Mouse (Mus musculus): ENCODE measurements at regions not wholly inside any gene's neighbourhood (a gene's known extent, or its start where the extent isn't known, plus 50 kb on each side); places are given as distances from the start of the nearest gene placed in this dataset.

DNA sequence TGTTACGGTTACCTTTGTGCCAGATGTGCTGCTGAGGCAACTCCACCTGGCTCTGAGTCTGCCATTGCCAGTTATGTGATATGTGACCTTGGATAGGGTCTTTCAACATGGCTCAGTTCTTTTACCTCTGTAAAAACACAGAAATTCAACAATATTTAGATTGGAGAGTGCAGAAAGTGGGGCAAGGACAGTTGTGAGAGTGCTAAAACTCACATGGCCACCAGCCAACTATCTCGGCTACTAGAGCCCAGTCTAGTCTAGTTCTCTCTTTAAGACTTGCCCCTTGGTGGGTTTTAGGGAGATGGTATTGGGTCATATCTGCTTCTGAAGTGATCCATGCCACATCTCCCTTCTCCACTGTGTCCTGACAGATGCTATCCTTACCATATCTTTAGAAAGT is 233.0 kb downstream of the Phf14 start:
- DNase-seq = no peak

- DNase-seq = no peak
Observed at GRCm38 (mm10) chr6:12145216-12145615, 237.6 kb downstream of the Phf14 start.

GRCm38 (mm10) chr6:12150613-12151333 is 243.2 kb downstream of the Phf14 start:
- no peak for DNase-seq

DNA sequence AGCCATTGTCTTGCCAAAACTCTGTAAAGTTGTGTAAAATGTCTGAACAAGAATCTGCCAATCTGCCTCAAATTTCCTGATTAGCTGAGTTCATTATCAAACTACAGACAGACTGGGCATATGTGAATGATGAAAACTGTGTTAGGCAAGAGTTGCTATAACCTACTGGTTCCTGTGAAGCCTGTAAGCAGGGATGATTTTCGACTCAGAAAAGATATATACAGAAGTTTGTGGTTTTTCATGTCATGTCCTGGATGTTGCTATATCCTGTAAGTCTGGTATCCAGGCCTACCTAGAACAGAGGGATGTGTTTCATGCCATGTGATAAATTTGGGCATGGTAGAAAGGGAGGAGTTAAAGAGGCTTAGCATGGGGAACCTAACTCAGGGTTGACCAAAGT is 256.4 kb downstream of the Phf14 start:
- no peak for DNase-seq

DNA sequence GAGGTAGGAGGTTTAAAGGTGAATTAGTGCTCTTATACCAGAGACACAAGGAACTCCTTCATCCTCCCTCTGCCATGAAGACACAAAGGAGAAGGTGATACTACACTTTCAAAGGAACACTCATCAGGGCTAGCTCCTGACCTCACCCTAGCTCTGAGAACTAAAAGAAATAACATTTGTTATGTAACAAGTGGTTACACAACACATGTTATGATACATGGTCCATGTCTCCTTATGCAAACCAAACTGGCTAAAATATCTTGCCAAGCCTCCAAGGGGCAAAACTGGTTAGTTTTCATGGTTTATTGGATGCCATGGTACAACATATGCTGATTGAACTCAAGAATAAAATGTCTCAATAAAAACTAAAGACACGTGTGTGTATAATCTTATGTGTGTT is 260.9 kb downstream of the Phf14 start:
- DNase-seq = no peak

DNA sequence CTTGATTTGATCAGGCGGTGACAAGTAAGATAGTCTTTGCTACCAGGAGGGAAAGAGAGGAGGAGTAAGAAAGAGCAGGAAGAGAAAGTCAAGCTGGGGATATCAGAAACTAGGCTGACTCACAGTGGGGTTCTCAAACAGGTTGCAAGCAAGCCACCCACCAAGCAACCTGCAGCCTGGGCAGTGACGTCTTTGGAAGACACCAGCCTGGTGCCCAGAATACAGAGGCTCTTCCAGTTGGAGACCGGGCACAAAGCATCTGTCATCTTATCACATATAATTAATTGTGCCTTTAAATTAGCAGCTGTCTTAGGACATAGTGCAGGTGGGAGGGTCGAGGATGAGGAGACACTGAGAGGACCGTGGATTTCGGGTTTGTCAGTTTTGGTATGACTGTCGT is 261.8 kb downstream of the Phf14 start:
- DNase-seq = no peak

DNA sequence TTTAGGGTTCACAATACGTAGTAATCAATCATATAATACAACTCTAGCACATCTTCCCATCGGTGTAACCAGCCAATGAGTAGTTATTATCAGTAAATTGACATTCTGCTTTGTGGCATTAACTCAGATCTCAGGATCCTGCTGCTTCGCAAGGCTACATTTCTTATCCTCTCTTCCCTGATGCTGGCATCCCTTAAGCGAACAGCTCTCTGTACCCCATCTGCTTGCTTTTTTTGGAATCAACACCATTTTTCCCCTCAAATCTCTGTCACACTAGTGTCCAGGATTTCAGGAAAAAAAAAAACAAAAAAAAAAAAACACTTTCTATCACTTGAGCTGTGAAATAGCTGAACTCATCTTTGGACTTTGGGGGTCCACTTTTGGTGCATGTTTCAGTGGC is 263.1 kb downstream of the Phf14 start:
- no peak for DNase-seq

GRCm38 (mm10) chr6:12171189-12171588 is 263.6 kb downstream of the Phf14 start:
- DNase-seq = no peak

DNA sequence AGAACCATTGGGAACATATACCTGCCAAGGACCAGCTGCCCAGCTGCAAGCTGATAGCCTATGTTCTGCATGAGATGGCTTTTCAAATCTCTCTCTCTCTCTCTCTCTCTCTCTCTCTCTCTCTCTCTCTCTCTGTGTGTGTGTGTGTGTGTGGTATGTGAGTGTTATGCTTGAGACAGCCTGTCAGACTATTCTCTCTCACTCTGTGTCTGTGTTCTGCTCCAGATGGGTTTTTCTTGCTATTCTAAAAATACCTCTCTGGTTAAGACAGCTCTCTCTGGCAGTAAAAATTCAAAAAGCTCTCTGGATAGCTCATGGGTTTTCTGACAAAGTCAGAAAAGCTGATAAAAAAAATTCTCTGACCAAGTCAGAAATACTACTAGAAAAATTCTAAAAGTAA is 270.4 kb downstream of the Phf14 start:
- no peak for DNase-seq

DNA sequence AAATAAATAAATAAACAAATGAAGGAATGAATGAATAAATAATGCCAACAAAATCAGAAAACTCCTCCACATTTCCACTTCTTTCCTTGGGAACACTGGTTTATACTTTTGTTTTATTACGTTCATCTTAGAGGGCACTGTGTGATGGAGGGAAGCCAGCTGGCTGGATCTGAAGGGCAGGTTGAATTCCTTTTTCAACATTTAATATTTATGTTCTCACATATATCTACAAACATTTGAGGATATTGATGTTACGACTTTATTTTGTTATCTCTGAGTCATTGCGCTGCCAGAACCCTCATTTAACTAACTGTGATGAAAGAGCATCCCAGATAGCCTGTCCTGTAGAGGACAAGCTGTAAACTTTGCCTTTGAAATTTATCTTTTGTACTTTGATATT is 273.3 kb downstream of the Phf14 start:
- no peak for DNase-seq

DNA sequence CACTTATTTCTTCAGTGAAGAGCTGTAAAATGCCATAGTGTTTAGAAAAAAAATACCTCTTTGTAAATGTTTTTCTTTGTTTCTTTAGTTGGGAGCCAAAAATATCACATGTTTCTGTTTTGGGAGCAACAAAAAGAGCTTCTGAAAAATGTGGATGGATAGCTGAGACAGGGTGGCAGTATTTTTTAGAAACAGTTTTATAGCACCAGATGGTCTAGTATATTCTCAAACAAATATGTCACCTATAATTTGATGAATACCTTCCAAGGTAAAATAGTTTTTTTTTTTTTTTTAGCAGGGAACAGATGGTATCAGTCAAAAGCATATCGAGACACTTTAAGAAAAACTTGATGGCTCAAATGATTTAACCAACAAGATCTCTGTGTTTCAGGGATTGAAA is 302.6 kb downstream of the Phf14 start:
- no peak for DNase-seq

DNA sequence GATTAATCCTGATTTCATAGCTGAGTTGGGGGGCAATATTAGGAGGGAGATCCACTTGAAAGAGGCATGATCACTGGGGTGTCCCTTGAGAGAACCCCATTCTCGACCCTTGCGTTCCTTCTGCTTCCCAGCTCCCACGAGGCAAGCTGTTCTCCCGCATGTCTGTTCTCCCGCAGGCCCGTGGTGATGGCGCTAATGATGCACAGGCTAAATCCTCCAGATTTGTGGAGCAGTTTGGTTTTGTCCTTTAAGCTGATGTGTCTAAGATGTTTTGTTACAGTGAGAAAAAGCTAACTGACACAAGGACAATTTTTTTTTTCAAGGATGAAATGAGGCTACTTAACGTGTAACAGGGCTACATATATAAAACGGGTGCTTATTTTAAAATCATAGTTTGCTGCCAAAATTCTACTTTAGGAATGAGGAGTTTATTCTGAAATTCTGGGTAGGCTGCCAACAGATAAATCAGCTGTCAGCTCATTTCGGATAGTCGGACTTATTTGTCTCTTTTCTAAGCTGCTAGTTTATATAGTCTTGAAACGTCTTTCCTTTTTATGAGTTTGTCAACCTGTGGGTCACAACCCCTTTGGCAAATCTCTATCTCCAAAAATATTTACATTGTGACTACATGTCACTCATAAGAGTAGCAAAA is 307.0 kb downstream of the Phf14 start:
- no peak for DNase-seq

- DNase-seq = no peak
Observed at GRCm38 (mm10) chr6:12215178-12215553, 307.6 kb downstream of the Phf14 start.

- DNase-seq = no peak
Observed at GRCm38 (mm10) chr6:12244151-12244550, 336.5 kb downstream of the Phf14 start.

GRCm38 (mm10) chr6:12247975-12248374 is 340.4 kb downstream of the Phf14 start:
- no peak for DNase-seq

DNA sequence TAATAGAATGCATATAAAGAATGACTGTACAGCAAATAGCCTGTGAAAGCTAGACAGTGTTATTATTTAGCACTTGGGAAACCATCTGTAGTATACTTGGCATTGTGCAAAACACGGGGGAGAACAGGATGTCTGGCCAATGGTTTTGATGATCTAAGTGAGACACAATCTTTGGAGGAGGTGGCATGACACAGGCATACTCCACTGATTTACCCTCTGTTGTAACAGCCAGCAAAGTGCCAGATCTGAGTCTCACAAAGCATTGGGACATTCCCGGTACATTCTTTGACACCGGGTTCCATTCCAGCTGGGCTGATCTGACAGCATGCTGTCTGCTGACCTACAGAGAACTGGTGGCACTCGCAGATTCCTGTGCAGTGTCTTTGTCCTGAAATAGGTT is 341.0 kb downstream of the Phf14 start:
- DNase-seq = no peak

DNA sequence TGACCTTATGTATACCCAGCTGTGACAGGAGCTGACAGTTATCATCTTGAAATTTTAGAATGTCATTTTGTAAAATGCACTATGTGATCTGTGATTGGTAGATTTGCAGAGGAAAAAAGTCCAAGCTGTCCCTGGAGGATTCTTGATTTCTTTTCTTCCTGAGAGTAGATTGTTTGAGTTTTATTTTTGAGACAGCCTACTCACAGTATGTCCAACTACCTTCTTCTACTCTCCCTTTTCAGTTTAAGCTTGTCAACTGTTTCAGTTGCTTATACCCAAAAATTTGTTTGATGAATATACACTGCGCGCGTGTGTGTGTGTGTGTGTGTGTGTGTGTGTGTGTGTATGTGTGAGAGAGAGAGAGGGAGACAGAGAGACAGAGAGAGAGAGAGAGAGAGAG is 346.9 kb downstream of the Phf14 start:
- DNase-seq = no peak

- DNase-seq = no peak
Observed at GRCm38 (mm10) chr6:12255434-12255833, 347.8 kb downstream of the Phf14 start.

DNA sequence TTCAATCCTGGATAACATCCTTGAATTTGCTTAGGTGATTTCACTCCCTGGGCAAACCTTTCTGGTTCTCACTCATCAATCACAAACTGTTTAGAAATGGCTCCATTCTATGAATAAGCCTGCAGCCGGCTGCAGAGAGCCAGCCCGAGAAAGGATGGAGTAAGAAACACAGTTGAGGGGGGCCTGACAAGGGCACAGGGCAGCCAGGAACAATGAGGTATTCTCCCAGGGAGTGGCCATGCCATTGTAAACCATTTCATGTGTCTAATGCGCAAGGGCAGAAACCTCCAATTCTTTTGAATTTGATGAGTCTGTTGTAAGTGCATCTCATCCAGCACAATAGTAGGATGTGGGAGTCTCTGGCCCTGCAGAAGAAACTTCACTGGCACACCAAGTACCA is 350.7 kb downstream of the Phf14 start:
- no peak for DNase-seq

- no peak for DNase-seq
Observed at GRCm38 (mm10) chr6:12258940-12259481, 351.4 kb downstream of the Phf14 start.

DNA sequence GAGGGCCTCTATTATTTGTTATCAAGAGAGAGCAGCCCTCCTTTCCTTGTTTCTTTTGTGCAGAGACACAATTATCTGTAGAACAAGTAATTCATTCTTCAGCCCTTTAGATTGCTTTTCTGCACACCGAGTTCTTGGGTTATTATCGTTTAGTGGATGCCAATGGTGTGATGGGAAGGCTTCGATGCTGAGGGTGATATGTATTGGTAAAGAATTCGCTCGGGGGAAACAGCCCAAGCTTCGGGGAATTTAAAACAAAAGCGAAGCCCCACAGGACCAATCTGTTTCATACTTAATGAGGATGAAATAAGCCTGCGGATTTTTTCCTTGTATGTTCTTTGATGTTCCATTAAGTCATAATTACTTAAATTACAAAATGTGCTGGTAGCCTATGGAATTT is 352.0 kb downstream of the Phf14 start:
- DNase-seq = no peak

DNA sequence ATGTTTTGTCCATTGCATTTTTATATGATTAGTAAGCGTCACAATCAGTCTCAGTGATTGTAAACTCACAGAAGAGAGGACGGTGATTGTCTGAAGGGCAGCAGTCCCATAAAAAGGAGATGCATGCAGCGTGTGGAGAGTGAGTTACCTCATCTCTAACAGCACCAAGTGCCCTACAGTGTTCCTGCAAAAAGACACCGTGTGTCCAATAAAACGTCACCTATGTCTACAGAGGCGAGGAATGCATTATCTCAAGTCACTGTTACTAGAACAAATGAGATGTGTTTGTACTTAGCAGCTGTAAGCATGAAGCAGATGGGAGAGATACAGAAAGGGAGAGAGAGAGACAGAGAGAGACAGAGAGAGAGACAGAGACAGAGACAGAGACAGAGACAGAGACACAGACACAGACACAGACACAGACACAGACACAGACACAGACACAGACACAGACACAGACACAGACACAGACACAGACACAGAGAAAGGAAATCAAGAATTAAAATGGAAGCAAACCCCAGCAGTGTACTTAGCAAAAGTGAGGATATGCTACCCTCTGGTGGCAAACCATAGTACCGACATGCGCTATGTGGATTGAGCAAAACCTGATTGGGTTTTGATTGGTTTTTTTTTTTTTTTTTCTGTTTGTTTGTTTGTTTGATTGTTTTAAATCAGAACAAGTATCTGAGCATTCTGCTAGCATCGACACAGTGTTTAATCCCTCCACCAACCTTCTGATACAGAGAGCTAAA is 352.9 kb downstream of the Phf14 start:
- peak; percentile 44 for DNase-seq
